Mouse (Mus musculus): ENCODE measurements at regions not wholly inside any gene's neighbourhood (a gene's known extent, or its start where the extent isn't known, plus 50 kb on each side); places are given as distances from the start of the nearest gene placed in this dataset.

GRCm38 (mm10) chr5:51762352-51762751 is 194.8 kb upstream of the Ppargc1a start:
- DNase-seq (ENCODE audit: low read depth) = no peak

GRCm38 (mm10) chr5:51758289-51758688 is 190.8 kb upstream of the Ppargc1a start:
- no peak for DNase-seq (ENCODE audit: low read depth)

- no peak for DNase-seq (ENCODE audit: low read depth)
Measured at GRCm38 (mm10) chr5:51757864-51758263, 190.3 kb upstream of the Ppargc1a start.

GRCm38 (mm10) chr5:51752024-51752423 is 184.5 kb upstream of the Ppargc1a start:
- DNase-seq (ENCODE audit: low read depth) = no peak

- DNase-seq (ENCODE audit: low read depth) = no peak
Measured at GRCm38 (mm10) chr5:51750456-51750855, 182.9 kb upstream of the Ppargc1a start.

GRCm38 (mm10) chr5:51740893-51741292 is 173.4 kb upstream of the Ppargc1a start:
- DNase-seq (ENCODE audit: low read depth) = no peak

GRCm38 (mm10) chr5:51730241-51730640 is 162.7 kb upstream of the Ppargc1a start:
- DNase-seq (ENCODE audit: low read depth) = no peak

- DNase-seq (ENCODE audit: low read depth) = no peak
Measured at GRCm38 (mm10) chr5:51729771-51730170, 162.2 kb upstream of the Ppargc1a start.

GRCm38 (mm10) chr5:51726762-51727161 is 159.2 kb upstream of the Ppargc1a start:
- no peak for DNase-seq (ENCODE audit: low read depth)

GRCm38 (mm10) chr5:51718911-51719310 is 151.4 kb upstream of the Ppargc1a start:
- DNase-seq (ENCODE audit: low read depth) = no peak

GRCm38 (mm10) chr5:51718451-51718850 is 150.9 kb upstream of the Ppargc1a start:
- no peak for DNase-seq (ENCODE audit: low read depth)

GRCm38 (mm10) chr5:51711860-51712560 is 144.5 kb upstream of the Ppargc1a start:
- DNase-seq (ENCODE audit: low read depth) = no peak

- DNase-seq (ENCODE audit: low read depth) = no peak
Measured at GRCm38 (mm10) chr5:51710664-51711063, 143.1 kb upstream of the Ppargc1a start.

GRCm38 (mm10) chr5:51709447-51709991 is 142.0 kb upstream of the Ppargc1a start:
- no peak for DNase-seq (ENCODE audit: low read depth)

- DNase-seq (ENCODE audit: low read depth) = no peak
Measured at GRCm38 (mm10) chr5:51679884-51680283, 112.4 kb upstream of the Ppargc1a start.

- no peak for DNase-seq (ENCODE audit: low read depth)
Measured at GRCm38 (mm10) chr5:51671190-51671589, 103.7 kb upstream of the Ppargc1a start.

- no peak for DNase-seq (ENCODE audit: low read depth)
Measured at GRCm38 (mm10) chr5:51665241-51665640, 97.7 kb upstream of the Ppargc1a start.

- no peak for DNase-seq (ENCODE audit: low read depth)
Measured at GRCm38 (mm10) chr5:51658232-51658896, 90.8 kb upstream of the Ppargc1a start.

- no peak for DNase-seq (ENCODE audit: low read depth)
Measured at GRCm38 (mm10) chr5:51653507-51653906, 86.0 kb upstream of the Ppargc1a start.

GRCm38 (mm10) chr5:51624400-51624799 is 56.9 kb upstream of the Ppargc1a start:
- DNase-seq (ENCODE audit: low read depth) = no peak
